Comparison of ENCODE assay signal across 9 mouse cellular contexts in the genomic region with DNA sequence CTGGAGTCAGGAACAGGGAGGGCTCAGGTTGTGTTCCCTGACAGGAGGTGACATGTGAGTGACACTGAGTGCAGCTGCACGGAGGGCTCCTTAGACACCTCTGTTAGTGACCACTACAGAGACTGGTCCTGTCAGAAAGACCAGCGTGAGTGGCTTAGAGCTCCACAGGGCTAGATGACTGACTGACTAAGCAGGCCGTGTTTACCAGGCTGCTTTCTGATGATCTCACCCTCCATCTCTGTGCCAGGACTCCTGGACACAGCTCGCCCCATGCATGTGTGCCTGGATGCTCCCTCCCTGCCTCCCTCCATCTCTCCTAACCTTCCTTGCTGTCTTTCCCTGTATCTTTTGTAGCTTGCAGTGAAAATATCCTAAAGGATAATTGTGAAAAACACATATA. TPM values are rescaled to one million over a fixed set of nuclear protein-coding genes. Genes with fewer than 3 reads are reported as not detected.
DNase-seq lines count a peak whose midpoint lies in the region; ATAC-seq and TF ChIP-seq lines count a peak whose summit lies in the region.
"Had no signal": no experiment of that assay in that cellular context is flagged by ENCODE, and none has a peak within 500 bp of the region (broad histone marks: within the 10 kb centered on the region; RNA-seq: fewer than 3 reads in every experiment).

No protein-coding gene starts in this region.

- no peak for DNase-seq in cerebellum, postnatal 4 days (ENCODE audit: low spot score in 2 of 2)
- peak; percentile 52 for DNase-seq in lung, postnatal 10 days
- DNase-seq in lung, adult 2 months, result no peak
- DNase-seq in gastrocnemius, postnatal 10 days, result peak; percentile 20
- DNase-seq in urinary bladder, postnatal 10 days (ENCODE audit: low spot score), result no peak
- DNase-seq: kidney, postnatal 14 days had no signal

- ATAC-seq in cerebellum, adult (ENCODE audit: insufficient number of reproducible peaks, low FRiP score, low TSS enrichment), result peak; percentile 92
- ATAC-seq in neural tube, embryonic 15.5 days (ENCODE audit: low FRiP score), result no peak

- no peaks in the 10 kb centered on the region for H3K79me2 ChIP-seq in myocyte (ENCODE audit: control insufficient read depth, insufficient read depth)

- WGBS in lung, adult 2 months, result 30% methylated on average over 4 of the region's 4 CpGs
- 75% methylated on average over 4 of the region's 4 CpGs for WGBS in neural tube, embryonic 15.5 days

- no peak overlapping the region for H3K4me3 ChIP-seq in lung, adult 2 months (replicated peaks; ENCODE audit: extremely low read depth, low read depth, low read length)
- no peak overlapping the region for H3K4me3 ChIP-seq in myocyte
- no peak overlapping the region for H3K4me3 ChIP-seq in neural tube, embryonic 15.5 days (replicated peaks)

- H3K27me3 ChIP-seq in myocyte (ENCODE audit: control insufficient read depth, insufficient read depth, insufficient read length), result no peaks in the 10 kb centered on the region
- no peaks in the 10 kb centered on the region for H3K27me3 ChIP-seq in neural tube, embryonic 15.5 days (replicated peaks)

- no peaks in the 10 kb centered on the region for H3K36me3 ChIP-seq in myocyte (ENCODE audit: control insufficient read depth, insufficient read depth)
- no peaks in the 10 kb centered on the region for H3K36me3 ChIP-seq in neural tube, embryonic 15.5 days

- H3ac ChIP-seq in myocyte (ENCODE audit: control insufficient read depth, insufficient read length), result no peak overlapping the region

- no peak for TF ChIP-seq POLR2A in lung, adult 2 months (IDR thresholded peaks at IDR 0.05; ENCODE audit: borderline replicate concordance, extremely low read depth, low read depth, low read length)
- TF ChIP-seq POLR2A in myocyte (IDR thresholded peaks at IDR 0.05; ENCODE audit: insufficient read length, low read depth), result no peak

- no peak overlapping the region for H3K27ac ChIP-seq in neural tube, embryonic 15.5 days (replicated peaks)

- peaks cover 4% of the 10 kb centered on the region; the same call in 1 of the 2 replicates for H3K4me1 ChIP-seq in lung, adult 2 months (ENCODE audit: control insufficient read depth, insufficient read depth, low read length)
- H3K4me1 ChIP-seq in neural tube, embryonic 15.5 days, result no peaks in the 10 kb centered on the region

- no peak for TF ChIP-seq CTCF in lung, adult 2 months (IDR thresholded peaks at IDR 0.05; ENCODE audit: insufficient read depth, low read length)

- no peak overlapping the region for H3K9ac ChIP-seq in neural tube, embryonic 15.5 days (replicated peaks)

- H3K9me3 ChIP-seq in neural tube, embryonic 15.5 days (replicated peaks), result no peaks in the 10 kb centered on the region

- H3K4me2 ChIP-seq in myocyte (ENCODE audit: low read depth), result peak overlapping the region; percentile 21
- no peak overlapping the region for H3K4me2 ChIP-seq in neural tube, embryonic 15.5 days

TF ChIP-seq in myocyte, 11 proteins besides CTCF, POLR2A, EP300 and RAD21:
- no peak for TF ChIP-seq MYOG (IDR thresholded peaks at IDR 0.05; ENCODE audit: control insufficient read depth in 1 of 3, insufficient read depth in 1 of 3, insufficient read length in 2 of 3, low read depth in 2 of 3)
- TF ChIP-seq POLR2AphosphoS2 (IDR thresholded peaks at IDR 0.05; ENCODE audit: insufficient read length, low read depth), result no peak
- no peak for TF ChIP-seq CEBPB (IDR thresholded peaks at IDR 0.05; ENCODE audit: insufficient read depth, poor library complexity, severe bottlenecking)
- TF ChIP-seq MAX (IDR thresholded peaks at IDR 0.05; ENCODE audit: low read depth), result no peak
- TF ChIP-seq USF1 (IDR thresholded peaks at IDR 0.05; ENCODE audit: low read depth), result no peak
- TF ChIP-seq E2F4 (IDR thresholded peaks at IDR 0.05; ENCODE audit: insufficient read depth), result no peak
- no peak for TF ChIP-seq SRF (IDR thresholded peaks at IDR 0.05; ENCODE audit: control insufficient read depth, insufficient read length, low read depth)
- no peak for TF ChIP-seq MYOD1 (IDR thresholded peaks at IDR 0.05; ENCODE audit: control insufficient read depth in 1 of 3, insufficient read length in 2 of 3, low read depth in 2 of 3)
- TF ChIP-seq TCF12 (IDR thresholded peaks at IDR 0.05; ENCODE audit: insufficient read depth, poor library complexity, severe bottlenecking), result no peak
- no peak for TF ChIP-seq TCF3 (IDR thresholded peaks at IDR 0.05; ENCODE audit: insufficient read length, low read depth)
- TF ChIP-seq REST (IDR thresholded peaks at IDR 0.05; ENCODE audit: insufficient read depth, insufficient read length), result no peak

RNA-seq across cellular contexts. Expression of a gene that starts 36.7 kb away (rescaled TPM):
- 51.4 and 72.6 TPM in 2 replicates for polyA plus RNA-seq in lung, adult 2 months (2012; rRNA removed)
- 10 to 100 TPM; 59.2 to 63.1 TPM for total RNA-seq in gastrocnemius, postnatal 10 days (2021)
- polyA plus RNA-seq in myocyte (2012; fragmentation: generic; extraction: Trizol), result 37.0 TPM
- 39.1 and 51.9 TPM in 2 replicates for polyA plus RNA-seq in neural tube, embryonic 15.5 days (2015; fragmentation: Nextera tagmentation; extraction: Ambion mirVana)

Comparison
In these comparisons a context has a peak if more than half of its experiments do, and no peak if none do; other contexts are left out.
1. DNase-seq: peak in lung, postnatal 10 days (single experiment) and gastrocnemius, postnatal 10 days (single experiment); none in cerebellum, postnatal 4 days (0 of 2), lung, adult 2 months (single experiment) and urinary bladder, postnatal 10 days (single experiment).